Mouse (Mus musculus): ENCODE measurements around the gene Xkrx.
A peak's percentile ranks its signal among the peaks of the same experiment; 100 is the strongest.
"Not testable (repeated sequence)": the region's sequence is repeated elsewhere in the genome, so short reads cannot be mapped to it uniquely, and the experiment has no call there.

Gene Xkrx

GRCm38 (mm10) chrX:134162043-134162720 is at the start of gene Xkrx:
TSS of gene Xkrx (minus strand) at chrX:134162076.
- no peak for DNase-seq (ENCODE audit: low spot score in 2 of 2)

DNA sequence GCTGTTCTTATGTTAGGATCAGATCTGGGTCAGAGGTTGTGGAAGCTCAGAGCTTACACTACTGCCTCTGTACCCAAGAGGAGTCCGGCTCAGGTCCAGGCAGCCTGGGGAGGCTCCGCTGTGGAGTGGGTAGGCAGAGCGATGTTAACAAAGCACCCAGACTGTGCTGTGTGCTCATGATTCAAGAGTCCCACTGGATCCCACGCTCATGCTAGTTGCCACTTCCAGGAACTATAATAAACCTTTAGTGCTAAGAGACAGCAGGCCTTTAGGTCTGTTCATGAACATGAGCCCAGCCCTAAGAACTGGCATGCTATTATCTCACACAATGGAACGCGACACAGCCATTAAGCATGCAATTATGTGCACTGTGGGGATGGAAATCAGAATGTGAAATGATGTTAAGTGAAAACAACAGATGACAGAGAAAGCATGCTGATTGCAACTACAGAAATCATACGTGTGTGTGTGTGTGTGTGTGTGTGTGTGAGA is 49.3 kb upstream of the Xkrx start:
- DNase-seq (ENCODE audit: low spot score in 2 of 2), result no peak

- DNase-seq (ENCODE audit: low spot score in 2 of 2), result no peak
Observed at GRCm38 (mm10) chrX:134208491-134208890, 46.6 kb upstream of the Xkrx start.

DNA sequence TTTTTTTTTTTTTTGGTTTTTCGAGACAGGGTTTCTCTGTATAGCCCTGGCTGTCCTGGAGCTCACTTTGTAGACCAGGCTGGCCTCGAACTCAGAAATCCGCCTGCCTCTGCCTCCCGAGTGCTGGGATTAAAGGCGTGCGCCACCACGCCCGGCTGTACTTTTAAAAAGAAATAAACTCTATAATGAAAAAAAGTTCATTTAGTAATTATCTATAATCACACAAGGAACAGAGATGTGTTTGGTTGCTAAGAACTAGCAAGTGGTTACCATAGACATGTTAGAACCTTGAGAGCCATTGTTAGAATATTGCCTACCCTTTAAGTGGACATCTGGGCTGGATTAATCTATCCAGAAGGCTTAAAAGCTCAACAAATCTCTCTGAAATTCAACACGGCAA is 25.3 kb upstream of the Xkrx start, which contains the start of gene Arl13a:
Gene Arl13a, plus strand, starts transcription at position 301 of the 400 bp plus-strand sequence.
- not testable (repeated sequence) for DNase-seq (ENCODE audit: low spot score in 2 of 2)

DNA sequence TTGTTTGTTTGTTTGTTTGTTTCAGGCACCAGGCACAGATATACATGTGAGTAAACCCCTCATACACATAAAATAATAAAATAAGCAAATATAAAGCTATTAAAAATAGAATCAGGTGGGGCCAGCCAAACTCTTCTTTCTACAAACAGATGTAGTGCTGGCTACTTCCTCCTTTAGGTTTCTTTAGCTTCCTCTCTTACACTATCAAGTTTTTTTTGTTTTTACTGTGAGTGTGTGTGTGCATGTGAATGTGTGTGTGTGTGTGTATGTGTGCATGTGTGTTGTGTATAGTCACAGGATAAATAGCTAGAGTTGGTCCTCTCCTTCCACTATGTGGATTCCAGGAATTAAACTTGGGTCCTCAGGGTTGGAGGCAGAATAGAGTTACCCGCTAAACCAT is 12.8 kb upstream of the Xkrx start:
- DNase-seq (ENCODE audit: low spot score in 2 of 2), result no peak

DNA sequence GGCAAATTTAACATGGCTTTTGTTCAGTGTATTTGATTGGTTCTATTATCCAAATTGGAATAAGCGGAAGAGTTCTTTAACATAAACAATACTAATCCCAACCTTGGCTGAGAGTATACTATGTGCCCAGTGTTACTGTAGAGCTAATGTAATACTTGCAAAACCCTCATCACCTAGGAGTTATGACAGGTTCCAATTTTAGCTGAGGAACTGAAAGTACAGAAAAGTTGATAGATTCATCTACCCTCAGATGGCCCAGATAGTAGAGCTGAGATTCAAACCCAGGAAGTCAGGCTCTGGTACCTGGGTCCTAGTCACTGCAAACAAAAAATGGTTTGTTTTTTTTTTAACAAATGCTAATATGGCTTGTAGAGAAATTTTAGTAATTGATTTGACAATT is 8.7 kb upstream of the Xkrx start:
- DNase-seq (ENCODE audit: low spot score in 2 of 2), result no peak

DNA sequence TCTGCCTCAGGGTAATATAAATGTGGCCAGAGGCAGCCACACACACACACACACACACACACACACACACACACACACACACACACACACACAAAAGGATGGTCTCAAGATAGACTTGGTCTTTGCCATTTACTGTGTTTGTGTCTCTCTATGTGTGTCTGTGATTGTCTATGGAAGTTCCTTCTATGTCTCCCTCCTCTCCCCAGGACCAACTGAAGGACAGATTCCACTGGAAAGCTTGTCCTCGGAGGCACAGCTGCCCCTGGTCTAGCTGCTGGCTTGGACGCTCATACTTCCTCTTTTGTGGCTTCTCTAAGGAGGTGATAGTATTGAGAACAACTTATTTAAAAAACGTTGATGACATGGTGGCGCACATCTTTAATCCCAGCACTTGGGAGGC is 1.6 kb upstream of the Xkrx start:
- DNase-seq (ENCODE audit: low spot score in 2 of 2), result peak; percentile 0 to 3

- DNase-seq (ENCODE audit: low spot score in 2 of 2), result no peak
Observed at GRCm38 (mm10) chrX:134162826-134163225, 950 bp upstream of the Xkrx start.

DNA sequence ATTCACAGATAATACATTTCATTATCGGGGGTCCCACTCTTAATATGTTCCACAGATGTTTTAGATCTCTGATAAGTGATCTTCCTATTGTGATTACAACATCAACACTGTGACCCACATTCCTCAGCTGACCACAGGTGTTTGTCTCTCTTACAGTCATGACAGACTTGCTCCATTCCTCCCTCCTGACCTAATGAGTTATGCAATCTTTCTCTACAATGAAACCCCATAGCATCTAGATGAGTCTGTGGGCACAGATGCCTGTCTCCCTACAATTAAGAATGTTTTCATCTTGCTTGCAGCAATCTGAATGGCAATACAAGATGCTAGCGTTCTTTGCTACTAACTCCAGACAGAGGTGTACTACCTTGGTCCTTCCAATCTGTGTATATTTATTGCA is 1.4 kb downstream of the Xkrx start:
- no peak for DNase-seq (ENCODE audit: low spot score in 2 of 2)

DNA sequence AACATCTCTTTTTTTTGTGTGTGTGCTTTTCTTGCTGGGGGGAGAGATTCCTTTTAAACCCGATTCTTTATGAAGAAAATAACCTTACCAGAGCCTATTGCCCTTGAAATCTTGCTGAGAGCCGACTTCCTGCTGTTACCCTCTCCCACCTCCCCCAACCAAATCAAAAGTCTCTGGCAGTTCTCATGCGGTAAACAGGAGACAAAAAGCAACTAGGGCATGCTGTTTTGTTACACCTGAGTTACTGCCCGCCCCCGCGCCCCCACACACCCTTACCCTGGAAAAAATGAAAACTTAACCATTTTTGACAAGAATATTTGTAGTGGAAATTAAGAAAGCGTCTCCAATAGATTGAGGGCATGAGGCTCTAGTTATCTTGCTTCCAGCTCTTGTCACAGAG is 3.7 kb downstream of the Xkrx start:
- DNase-seq (ENCODE audit: low spot score in 2 of 2), result no peak

- no peak for DNase-seq (ENCODE audit: low spot score in 2 of 2)
Observed at GRCm38 (mm10) chrX:134141986-134142385, 19.9 kb downstream of the Xkrx start.

GRCm38 (mm10) chrX:134141551-134141950 is 20.3 kb downstream of the Xkrx start:
- no peak for DNase-seq (ENCODE audit: low spot score in 2 of 2)

DNA sequence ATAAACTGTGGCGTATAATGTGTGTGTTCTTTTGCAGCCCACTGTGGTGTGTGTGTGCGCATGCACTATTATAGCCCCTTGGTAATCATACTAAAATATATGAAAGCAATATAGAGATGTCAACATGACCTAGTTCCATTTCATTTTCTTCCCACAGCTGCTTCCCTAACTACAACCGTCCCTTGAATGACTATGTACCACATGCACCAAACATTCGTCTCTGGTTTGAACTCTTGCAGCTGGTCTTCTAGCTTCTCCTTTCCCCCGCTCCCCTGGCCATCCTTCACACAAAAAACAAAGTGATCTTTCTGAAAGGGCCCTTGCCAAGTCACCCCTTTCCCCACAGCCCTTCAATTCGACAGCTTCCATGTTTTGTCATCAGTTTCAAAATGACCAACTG is 21.9 kb downstream of the Xkrx start:
- DNase-seq (ENCODE audit: low spot score in 2 of 2), result no peak

DNA sequence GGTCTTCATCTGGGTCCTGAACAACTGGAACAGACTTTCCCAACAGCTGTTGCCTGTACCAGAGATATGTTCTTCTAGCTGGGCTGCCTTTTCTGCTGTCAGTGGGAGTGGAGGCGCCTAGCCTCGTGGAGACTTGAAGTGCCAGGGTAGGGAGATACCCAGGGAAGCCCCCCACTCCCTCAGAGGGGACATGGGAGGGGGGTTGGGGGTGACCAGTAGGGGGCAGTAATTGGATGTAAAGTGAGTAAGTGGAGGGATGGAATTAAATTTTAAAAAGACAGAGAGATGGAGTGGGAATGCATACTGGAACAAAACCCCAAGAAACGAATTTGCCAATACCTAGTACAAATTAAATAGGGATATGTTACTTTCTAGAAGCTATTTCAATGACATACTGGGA is 28.1 kb downstream of the Xkrx start:
- no peak for DNase-seq (ENCODE audit: low spot score in 2 of 2)

- no peak for DNase-seq (ENCODE audit: low spot score in 2 of 2)
Observed at GRCm38 (mm10) chrX:134132295-134132694, 29.6 kb downstream of the Xkrx start.

DNA sequence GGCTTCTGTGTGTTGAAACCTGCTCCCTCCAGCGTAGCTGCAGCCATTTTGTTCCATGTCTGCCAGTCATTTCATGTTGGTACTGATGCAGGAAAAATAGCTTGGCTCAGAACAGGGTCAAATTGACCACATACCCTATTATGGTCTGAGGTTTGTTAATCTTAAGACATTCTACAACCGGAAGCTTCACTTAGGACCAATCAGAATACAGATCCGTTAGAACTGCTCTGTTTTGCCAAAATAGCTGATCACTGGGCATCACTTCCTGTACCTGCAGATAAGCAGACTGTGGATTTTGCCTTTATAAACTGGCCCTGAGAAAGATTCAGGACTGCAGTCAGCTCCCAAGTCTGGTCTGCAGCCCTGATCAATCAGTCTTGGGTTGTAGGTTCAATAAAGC is 33.3 kb downstream of the Xkrx start:
- no peak for DNase-seq (ENCODE audit: low spot score in 2 of 2)

DNA sequence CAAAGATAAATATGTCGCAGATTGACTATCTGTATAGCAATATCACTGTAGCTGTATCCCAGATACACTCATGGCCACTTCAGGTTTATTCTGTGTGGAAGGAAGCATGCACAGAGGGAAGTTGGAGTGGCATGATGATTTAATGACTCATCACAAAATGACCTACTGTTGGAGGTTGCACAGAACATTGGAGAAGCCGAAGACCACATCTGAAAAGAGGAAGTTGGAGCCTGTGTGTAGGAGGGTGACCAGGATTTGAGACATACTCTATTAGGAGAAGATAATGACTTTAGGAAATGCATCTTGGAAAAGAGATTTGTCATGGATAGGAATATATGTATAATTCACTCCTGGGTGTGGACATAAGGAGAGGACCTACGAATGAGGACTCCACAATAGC is 45.5 kb downstream of the Xkrx start:
- DNase-seq (ENCODE audit: low spot score in 2 of 2), result peak in 1 of 2 experiments; percentile 2

DNA sequence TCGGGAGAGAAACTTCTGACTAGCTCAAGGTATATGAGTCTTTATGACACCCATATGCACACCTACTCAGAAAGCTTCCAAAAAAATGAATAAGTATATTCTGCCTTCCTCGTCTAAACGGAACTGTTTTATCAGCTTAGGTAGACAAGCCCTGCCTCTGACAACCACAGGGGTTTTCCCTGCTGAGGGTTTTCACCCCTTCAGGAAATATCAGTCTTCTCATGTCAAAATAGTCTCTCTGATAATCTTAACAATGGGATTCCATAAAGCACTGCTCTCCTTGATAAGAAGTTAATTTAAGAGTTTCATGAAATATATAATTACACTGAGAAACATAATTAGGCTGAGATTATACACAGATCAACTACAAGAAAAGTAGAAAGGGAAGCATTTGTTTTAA is 50.1 kb downstream of the Xkrx start:
- no peak for DNase-seq (ENCODE audit: low spot score in 2 of 2)

DNA sequence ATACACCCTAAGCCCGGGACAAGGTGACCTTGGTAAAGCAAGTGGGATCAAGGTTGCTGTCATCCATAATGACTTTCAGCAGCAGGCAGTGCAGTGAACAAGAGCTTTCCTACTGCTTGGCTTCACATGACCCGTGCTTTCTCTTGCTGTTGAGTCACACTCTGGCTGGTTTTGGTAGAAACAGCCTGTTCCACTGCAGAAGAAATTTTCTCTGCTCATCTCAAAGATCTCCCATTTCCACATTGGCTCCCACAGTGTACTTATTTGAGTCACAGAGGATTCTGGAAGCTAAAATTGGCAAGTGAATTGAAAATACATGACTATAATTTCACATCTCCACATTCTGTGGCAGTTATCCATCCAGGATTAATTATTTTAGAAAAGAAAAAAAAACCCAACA is 59.2 kb downstream of the Xkrx start:
- DNase-seq (ENCODE audit: low spot score in 2 of 2), result no peak

All from heart, adult 9 months (tissue).